Mouse (Mus musculus) layer of hippocampus, adult 2 months (tissue): ENCODE data around the gene Scand1. TPM values are rescaled to one million over a fixed set of nuclear protein-coding genes. Genes with fewer than 3 reads are reported as not detected.

Source experiments
- DNase-seq, 2 experiments: peaks; one replicate each; pipeline ENCODE4 v3.0.0; 2022; ENCODE audit warnings: low spot score in 2 of 2
- H3K27ac ChIP-seq: fragments of 200-600 bp; 2 replicates; pipeline ENCODE4 v1.8.1; 2022
- H3K4me3 ChIP-seq: fragments of 200-600 bp; 2 replicates; pipeline ENCODE4 v1.8.1; 2022; ENCODE audit warnings: mild to moderate bottlenecking
- CTCF ChIP-seq: fragments of 200-600 bp; conservative IDR thresholded peaks from 2 replicates; pipeline ENCODE4 v1.8.1; 2022; ENCODE audit warnings: antibody characterized with exemption, mild to moderate bottlenecking, moderate library complexity
- total RNA-seq, 2 experiments: library from RNA; stranded (reverse); gene quantifications; 2 replicates each; pipeline ENCODE4 v1.2.3; 2021

Gene Scand1
- total RNA-seq, 2 experiments from 2014 or later, result 86.5 to 97.6 TPM

DNA sequence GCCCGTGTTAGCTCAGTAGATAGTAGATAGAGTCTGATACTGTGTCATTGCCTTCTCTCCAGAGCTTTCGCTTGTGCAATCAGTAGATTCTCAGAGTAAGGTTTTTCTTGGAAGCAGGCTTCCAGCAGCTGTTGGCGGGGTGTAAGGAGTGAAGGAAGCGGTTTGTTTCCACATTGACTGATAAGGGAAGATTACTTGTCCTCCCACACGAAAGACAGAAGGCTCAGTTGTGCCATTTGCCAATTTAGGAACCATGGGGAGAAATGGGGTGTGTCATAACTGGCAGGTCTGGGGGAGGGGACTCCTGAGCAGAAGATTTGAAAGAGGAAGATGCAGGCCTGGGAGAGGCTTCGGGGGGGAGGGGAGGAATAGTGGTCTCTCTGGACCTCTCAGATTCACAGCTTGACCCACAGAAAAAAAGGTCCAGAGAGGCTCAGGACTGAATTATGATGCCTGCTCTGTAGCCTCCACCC is 11.6 kb upstream of the Scand1 start:
- Histone ChIP-seq H3K4me3 (no peak overlapping the region), H3K27ac (0 out of 2 replicates have a peak overlapping the region, but pooled peaks have one; percentile 3)
- DNase-seq, result peak; percentile 35 to 75
- no peak for TF ChIP-seq CTCF

DNA sequence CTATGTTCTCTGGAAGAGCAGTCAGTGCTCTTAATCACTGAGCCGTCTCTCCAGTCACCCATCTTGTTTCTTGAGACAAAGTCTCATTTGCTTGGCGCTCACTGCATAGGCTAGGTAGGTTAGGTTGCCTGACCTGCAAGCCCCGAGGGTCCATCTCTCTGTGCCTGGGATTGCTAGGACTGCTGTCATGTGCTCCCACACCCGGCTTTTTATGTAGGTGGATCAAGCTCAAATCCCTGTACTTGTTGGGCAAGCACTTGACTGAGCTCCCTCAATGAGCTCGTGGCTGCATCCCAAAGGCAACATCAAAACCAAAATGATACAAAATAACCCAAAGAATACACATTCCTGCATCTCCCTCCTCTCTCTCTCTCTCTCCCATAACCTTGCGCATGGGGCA is 9.0 kb upstream of the Scand1 start:
- H3K4me3 ChIP-seq, result no peak overlapping the region
- TF ChIP-seq CTCF, result no peak
- H3K27ac ChIP-seq, result no peak overlapping the region
- DNase-seq, result no peak

GRCm38 (mm10) chr2:156318491-156318890 is 6.0 kb upstream of the Scand1 start:
- no peak for DNase-seq
- no peak for TF ChIP-seq CTCF
- Histone ChIP-seq H3K4me3 (no peak overlapping the region), H3K27ac (no peak overlapping the region)

- H3K4me3 ChIP-seq, result no peak overlapping the region
- no peak for DNase-seq
- H3K27ac ChIP-seq, result no peak overlapping the region
- TF ChIP-seq CTCF, result no peak
Measured at GRCm38 (mm10) chr2:156314811-156315210, 2.3 kb upstream of the Scand1 start.

DNA sequence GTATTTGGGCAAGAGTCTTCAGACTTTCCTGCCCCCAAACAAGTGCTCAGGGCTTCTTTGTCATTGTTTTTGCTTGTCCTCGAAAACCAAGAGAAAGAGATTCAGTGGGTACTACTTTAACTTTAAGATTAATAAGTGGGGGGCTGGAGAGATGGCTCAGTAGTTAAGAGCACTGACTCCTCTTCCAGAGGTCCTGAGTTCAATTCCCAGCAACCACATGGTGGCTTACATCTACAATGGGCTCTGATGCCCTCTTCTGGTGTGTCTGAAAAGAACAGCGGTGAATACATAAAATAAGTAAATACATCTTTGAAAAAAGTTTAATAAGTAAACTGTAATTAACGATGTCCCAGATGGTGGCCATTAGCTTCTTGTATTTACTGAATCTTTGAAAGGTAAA is 649 bp upstream of the Scand1 start:
- H3K27ac ChIP-seq, result no peak overlapping the region
- H3K4me3 ChIP-seq, result peak overlapping the region; percentile 96; the same call in 1 of the 2 replicates
- peak; percentile 62 for TF ChIP-seq CTCF
- no peak for DNase-seq

DNA sequence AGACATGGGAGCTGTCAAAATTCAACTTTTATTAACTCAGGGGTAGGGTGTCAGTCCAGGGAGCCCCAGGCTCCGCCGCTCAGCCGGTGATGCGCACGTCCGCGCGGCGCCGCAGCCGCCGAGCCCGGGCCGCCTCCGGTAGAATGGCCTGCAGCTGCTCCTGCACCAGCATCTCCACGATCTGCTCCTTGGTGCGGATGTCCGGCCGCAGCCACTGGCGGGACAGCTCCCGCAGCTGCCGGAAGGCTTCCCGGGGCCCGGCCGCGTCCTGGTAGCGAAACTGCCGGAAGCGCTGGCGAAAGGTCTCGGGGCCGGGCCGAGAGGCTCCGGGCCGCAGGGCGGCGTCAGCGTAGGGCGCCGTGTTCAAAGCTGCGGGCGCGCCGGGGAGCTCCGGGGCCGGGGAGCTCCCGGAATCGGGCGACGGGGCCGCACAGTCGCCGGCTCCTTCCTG is 638 bp downstream of the Scand1 start:
- no peak; the same call in 1 of the 2 replicates for TF ChIP-seq CTCF
- H3K4me3 ChIP-seq, result peak overlapping the region; percentile 96
- H3K27ac ChIP-seq, result peak overlapping the region; percentile 94
- DNase-seq, result peak in 1 of 2 experiments; percentile 34

GRCm38 (mm10) chr2:156311441-156311840 is 1.1 kb downstream of the Scand1 start:
- TF ChIP-seq CTCF, result no peak
- H3K27ac ChIP-seq, result peak overlapping the region; percentile 94
- DNase-seq, result peak in 1 of 2 experiments; percentile 8
- peak overlapping the region; percentile 96 for H3K4me3 ChIP-seq

DNA sequence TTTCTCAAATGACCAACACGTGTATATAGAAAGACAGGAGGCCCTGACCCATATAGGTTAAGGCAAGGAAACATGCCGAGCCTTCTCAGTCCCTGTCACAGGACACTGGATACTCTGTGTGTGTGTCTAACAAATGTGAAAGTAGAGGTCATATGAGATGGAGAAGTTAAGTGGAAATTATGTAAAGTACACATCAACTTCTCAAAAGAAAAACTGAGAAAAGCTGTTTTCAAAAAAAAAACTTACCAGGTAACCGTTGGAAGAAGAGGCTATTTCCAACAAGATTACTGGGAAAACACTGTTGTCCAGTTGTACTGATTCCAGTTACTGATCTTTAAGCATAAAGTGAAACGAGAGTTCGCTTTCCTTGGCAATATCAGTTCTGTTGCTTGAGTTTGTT is 1.6 kb downstream of the Scand1 start:
- peak in 1 of 2 experiments; percentile 3 for DNase-seq
- no peak for TF ChIP-seq CTCF
- H3K27ac ChIP-seq, result peak overlapping the region; percentile 94; the same call in 1 of the 2 replicates
- no peak overlapping the region; the same call in 1 of the 2 replicates for H3K4me3 ChIP-seq

DNA sequence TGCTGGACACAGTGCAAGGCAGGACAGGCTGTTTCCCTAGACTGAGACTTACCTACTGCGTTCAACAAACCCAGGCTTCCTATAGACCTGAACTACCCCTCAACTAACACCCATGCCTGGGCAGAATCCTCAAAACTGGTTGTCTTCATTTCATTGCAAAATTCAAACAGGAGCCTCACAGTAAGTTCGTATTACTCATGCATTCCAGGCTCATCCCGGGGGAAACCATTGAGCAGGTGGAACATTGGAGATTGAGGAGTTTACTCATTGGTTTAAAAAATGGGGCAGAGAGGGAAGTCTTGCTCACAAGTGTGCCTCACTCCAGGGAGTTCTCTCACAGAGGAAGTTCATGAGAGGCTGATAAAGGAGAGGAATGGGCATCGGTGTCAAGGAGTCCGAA is 2.0 kb downstream of the Scand1 start:
- Histone ChIP-seq H3K27ac (no peak overlapping the region), H3K4me3 (no peak overlapping the region)
- no peak for TF ChIP-seq CTCF
- peak in 1 of 2 experiments; percentile 5 for DNase-seq

GRCm38 (mm10) chr2:156309948-156310347 is 2.6 kb downstream of the Scand1 start:
- H3K27ac ChIP-seq, result no peak overlapping the region
- TF ChIP-seq CTCF, result no peak

DNA sequence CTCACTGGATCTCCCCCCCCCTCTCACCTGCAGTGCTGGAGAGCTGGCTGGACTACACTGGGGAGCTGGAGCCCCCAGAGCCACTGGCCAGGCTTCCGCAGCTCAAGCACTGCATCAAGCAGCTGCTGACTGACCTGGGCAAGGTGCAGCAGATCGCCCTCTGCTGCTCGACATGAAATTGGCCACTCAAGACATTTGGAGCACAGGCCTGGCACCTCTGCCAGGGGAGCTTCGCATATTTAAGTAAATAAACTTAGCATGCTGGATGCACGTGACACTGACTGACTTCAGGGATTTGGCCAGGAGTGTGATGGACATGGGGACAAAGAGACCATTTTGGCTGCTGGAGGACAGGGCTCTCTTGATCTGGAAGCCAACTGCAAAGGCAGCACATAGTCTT is 5.2 kb downstream of the Scand1 start:
- Histone ChIP-seq H3K4me3 (no peak overlapping the region), H3K27ac (no peak overlapping the region)
- no peak for DNase-seq

More at GRCm38 (mm10) chr2:156309948-156310347, 2.6 kb downstream of the Scand1 start:
- no peak overlapping the region for H3K4me3 ChIP-seq
- no peak for DNase-seq

DNA sequence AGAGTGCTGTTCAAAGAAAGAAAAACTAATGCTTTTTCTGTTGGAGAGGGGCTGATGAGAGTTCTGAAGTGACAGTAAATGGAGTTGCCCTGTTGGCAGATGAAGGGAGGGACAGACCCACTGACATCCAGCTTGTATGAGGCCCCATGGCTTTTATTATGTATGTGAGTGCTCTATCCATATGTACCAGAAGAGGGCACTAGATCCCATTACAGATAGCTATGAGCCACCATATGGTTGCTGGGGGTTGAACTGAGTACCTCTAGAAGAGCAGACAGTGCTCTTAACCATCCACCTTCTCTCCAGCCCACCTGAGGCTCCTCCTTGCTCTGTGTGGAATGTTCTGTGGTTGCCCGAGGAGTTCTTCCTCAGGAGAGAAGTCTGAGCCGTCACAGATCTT is 6.7 kb downstream of the Scand1 start:
- H3K27ac ChIP-seq, result no peak overlapping the region
- DNase-seq, result peak in 1 of 2 experiments; percentile 46
- H3K4me3 ChIP-seq, result no peak overlapping the region
- peak; percentile 79 for TF ChIP-seq CTCF

More for the DNA sequence above, 5.2 kb downstream of the Scand1 start:
- peak; percentile 62 for TF ChIP-seq CTCF

GRCm38 (mm10) chr2:156304351-156304750 is 8.2 kb downstream of the Scand1 start:
- Histone ChIP-seq H3K4me3 (no peak overlapping the region), H3K27ac (no peak overlapping the region)
- DNase-seq, result no peak
- TF ChIP-seq CTCF, result no peak

GRCm38 (mm10) chr2:156302063-156302462 is 10.4 kb downstream of the Scand1 start:
- TF ChIP-seq CTCF, result no peak
- no peak overlapping the region for H3K4me3 ChIP-seq
- no peak for DNase-seq
- no peak overlapping the region for H3K27ac ChIP-seq
